Mouse (Mus musculus): Measurements from ENCODE around the gene Rhot2. TPM values are rescaled to one million over a fixed set of nuclear protein-coding genes. Genes with fewer than 3 reads are reported as not detected.

Rhot2 gene
- polyA plus RNA-seq, 1 experiment from 2014 or later, result 23.5 TPM

DNA sequence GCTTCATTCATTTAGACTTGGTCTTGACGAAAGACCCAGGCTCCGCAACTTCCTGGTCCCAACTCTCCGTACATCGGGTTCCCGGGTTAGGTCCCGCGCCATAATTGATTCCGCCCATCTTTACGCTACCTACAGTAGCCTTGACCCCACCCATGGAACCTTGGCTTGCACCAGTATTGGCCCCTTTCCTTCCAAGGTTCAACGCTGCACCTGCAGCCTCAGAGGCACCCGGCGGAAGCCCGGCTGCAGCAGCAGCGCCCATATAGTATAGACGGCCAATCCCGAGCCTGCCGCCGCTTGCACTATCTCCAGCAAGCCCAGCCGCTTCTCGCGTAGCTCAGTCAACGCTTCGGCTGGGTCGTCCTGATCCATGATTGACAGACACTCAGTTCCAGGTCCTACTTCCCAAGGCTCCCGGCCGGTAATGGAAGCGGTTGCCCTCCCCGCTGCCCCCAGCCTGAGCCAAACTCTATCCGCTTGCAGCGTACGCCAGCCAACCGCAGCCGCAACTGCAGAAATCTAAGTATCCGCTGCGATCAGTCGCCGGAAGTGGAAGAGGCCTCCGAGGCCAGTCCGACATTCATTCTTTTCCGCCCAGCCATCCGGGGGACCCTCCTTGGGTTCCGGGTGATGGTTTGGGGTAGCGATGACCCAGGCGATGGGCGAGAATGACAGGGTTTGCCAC is 52.7 kb downstream of the Rhot2 start:
- Histone ChIP-seq H3K9ac (ENCODE audit: low read length) (peak overlapping the region; percentile 77), H3K4me1 (ENCODE audit: control insufficient read depth, insufficient read depth, low read length) (peaks cover 37% of the 10 kb centered on the region), H3K9me3 (replicated peaks; ENCODE audit: control insufficient read depth, low read length) (no peaks in the 10 kb centered on the region), H3K27ac (ENCODE audit: low read length) (peak overlapping the region; percentile 98), H3K36me3 (ENCODE audit: control insufficient read depth, insufficient read depth, low read length) (0 out of 2 replicates have a peak, but pooled peaks cover 5% of the 10 kb centered on the region), H3K4me2 (ENCODE audit: low read depth, low read length) (peak overlapping the region; percentile 96), H3K4me3 (replicated peaks; ENCODE audit: low read length) (peak overlapping the region; percentile 93), H3K27me3 (ENCODE audit: control insufficient read depth, insufficient read depth, low read length) (no peaks in the 10 kb centered on the region)
- ATAC-seq (ENCODE audit: insufficient read depth, low FRiP score), result peak; percentile 74
- WGBS, result under 1% methylated on average over 45 of the region's 45 CpGs

DNA sequence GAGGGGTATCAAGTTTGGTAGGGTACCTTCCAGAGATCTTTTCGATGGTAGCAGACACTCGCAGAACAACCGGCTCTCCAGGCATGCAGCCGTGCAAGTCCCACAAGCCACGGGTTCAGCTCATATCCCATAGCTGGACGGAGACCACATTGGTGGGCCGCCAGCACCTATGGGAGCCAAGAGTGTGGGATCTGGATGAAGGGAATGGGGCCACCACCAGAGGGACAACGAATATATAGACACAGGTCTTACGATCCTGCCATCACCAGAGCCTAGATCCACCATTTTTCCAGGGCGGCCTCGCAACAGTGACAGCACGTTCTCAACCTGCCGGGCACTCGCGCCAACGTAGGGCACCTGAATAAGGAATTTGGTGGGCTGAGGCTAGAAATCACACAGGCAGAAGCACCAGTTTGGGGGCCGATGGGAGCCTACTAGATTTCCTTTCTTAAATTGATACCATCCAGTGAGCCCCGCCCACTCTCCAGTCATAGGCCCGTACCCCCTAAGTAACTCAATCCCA is 53.3 kb downstream of the Rhot2 start:
- no peaks in the 10 kb centered on the region for H3K27me3 ChIP-seq (ENCODE audit: control insufficient read depth, insufficient read depth, low read length)
- H3K9me3 ChIP-seq (replicated peaks; ENCODE audit: control insufficient read depth, low read length), result no peaks in the 10 kb centered on the region
- peak overlapping the region; percentile 98 for H3K27ac ChIP-seq (ENCODE audit: low read length)
- WGBS, result 23% methylated on average over 19 of the region's 19 CpGs
- no peak for ATAC-seq (ENCODE audit: insufficient read depth, low FRiP score)
- H3K4me1 ChIP-seq (ENCODE audit: control insufficient read depth, insufficient read depth, low read length), result peaks cover 36% of the 10 kb centered on the region
- 0 out of 2 replicates have a peak, but pooled peaks cover 5% of the 10 kb centered on the region for H3K36me3 ChIP-seq (ENCODE audit: control insufficient read depth, insufficient read depth, low read length)
- peak overlapping the region; percentile 96 for H3K4me2 ChIP-seq (ENCODE audit: low read depth, low read length)
- H3K9ac ChIP-seq (ENCODE audit: low read length), result peak overlapping the region; percentile 77
- peak overlapping the region; percentile 93 for H3K4me3 ChIP-seq (replicated peaks; ENCODE audit: low read length)

Small RNA genes lying within 50 kb of the gene (microRNA-seq; reads per million reads assigned to microRNA genes)
- gene Mir3082, result not detected

Other genes starting within 250 kb of the Rhot2 start
- 0.85 and 1.0 TPM in 2 replicates for gene Gng13, start 127.7 kb downstream of the Rhot2 start, polyA plus RNA-seq (2015; fragmentation: Nextera tagmentation; extraction: Ambion mirVana)
- gene Chtf18, start 117.4 kb downstream of the Rhot2 start, polyA plus RNA-seq (2015; fragmentation: Nextera tagmentation; extraction: Ambion mirVana), result 22.9 and 25.1 TPM in 2 replicates
- 17.5 and 18.9 TPM in 2 replicates for gene Rpusd1, start 117.2 kb downstream of the Rhot2 start, polyA plus RNA-seq (2015; fragmentation: Nextera tagmentation; extraction: Ambion mirVana)
- gene Mslnl, start 108.8 kb downstream of the Rhot2 start, polyA plus RNA-seq (2015; fragmentation: Nextera tagmentation; extraction: Ambion mirVana), result 0.05 and 0.14 TPM in 2 replicates
- gene Msln, start 90.5 kb downstream of the Rhot2 start, polyA plus RNA-seq (2015; fragmentation: Nextera tagmentation; extraction: Ambion mirVana), result 77.0 and 104 TPM in 2 replicates
- 28.3 and 28.6 TPM in 2 replicates for gene Narfl, start 71.1 kb downstream of the Rhot2 start, polyA plus RNA-seq (2015; fragmentation: Nextera tagmentation; extraction: Ambion mirVana)
- gene Haghl, start 59.2 kb downstream of the Rhot2 start, polyA plus RNA-seq (2015; fragmentation: Nextera tagmentation; extraction: Ambion mirVana), result 49.8 and 54.2 TPM in 2 replicates
- gene Ccdc78, start 58.3 kb downstream of the Rhot2 start, polyA plus RNA-seq (2015; fragmentation: Nextera tagmentation; extraction: Ambion mirVana), result 0.12 TPM in 1 of 2 replicates, not detected in the other
- 96.9 and 102 TPM in 2 replicates for gene Fam173a, start 52.0 kb downstream of the Rhot2 start, polyA plus RNA-seq (2015; fragmentation: Nextera tagmentation; extraction: Ambion mirVana)
- 1.2 TPM in 1 of 2 replicates, not detected in the other for gene AC134908.4, start 49.2 kb downstream of the Rhot2 start, polyA plus RNA-seq (2015; fragmentation: Nextera tagmentation; extraction: Ambion mirVana)
- gene Metrn, start 47.7 kb downstream of the Rhot2 start, polyA plus RNA-seq (2015; fragmentation: Nextera tagmentation; extraction: Ambion mirVana), result 25.4 and 28.0 TPM in 2 replicates
- 2.6 and 2.8 TPM in 2 replicates for gene Fbxl16, start 35.8 kb downstream of the Rhot2 start, polyA plus RNA-seq (2015; fragmentation: Nextera tagmentation; extraction: Ambion mirVana)
- 24.7 and 28.6 TPM in 2 replicates for gene Wdr24, start 21.2 kb downstream of the Rhot2 start, polyA plus RNA-seq (2015; fragmentation: Nextera tagmentation; extraction: Ambion mirVana)
- gene Jmjd8, start 16.0 kb downstream of the Rhot2 start, polyA plus RNA-seq (2015; fragmentation: Nextera tagmentation; extraction: Ambion mirVana), result 56.7 and 58.1 TPM in 2 replicates
- gene Stub1, start 11.4 kb downstream of the Rhot2 start, polyA plus RNA-seq (2015; fragmentation: Nextera tagmentation; extraction: Ambion mirVana), result 312 and 314 TPM in 2 replicates
- 2.5 and 2.8 TPM in 2 replicates for gene Rhbdl1, start 7.6 kb downstream of the Rhot2 start, polyA plus RNA-seq (2015; fragmentation: Nextera tagmentation; extraction: Ambion mirVana)
- gene Gm20683, start 3.1 kb downstream of the Rhot2 start, polyA plus RNA-seq (2015; fragmentation: Nextera tagmentation; extraction: Ambion mirVana), result 2.7 and 3.4 TPM in 2 replicates
- 20.9 and 22.1 TPM in 2 replicates for gene Wdr90, start 16.6 kb upstream of the Rhot2 start, polyA plus RNA-seq (2015; fragmentation: Nextera tagmentation; extraction: Ambion mirVana)
- gene Mcrip2, start 23.9 kb upstream of the Rhot2 start, polyA plus RNA-seq (2015; fragmentation: Nextera tagmentation; extraction: Ambion mirVana), result 41.5 and 49.4 TPM in 2 replicates
- gene Mettl26, start 30.2 kb upstream of the Rhot2 start, polyA plus RNA-seq (2015; fragmentation: Nextera tagmentation; extraction: Ambion mirVana), result 57.1 and 63.8 TPM in 2 replicates
- 0.42 and 0.56 TPM in 2 replicates for gene Wfikkn1, start 36.0 kb upstream of the Rhot2 start, polyA plus RNA-seq (2015; fragmentation: Nextera tagmentation; extraction: Ambion mirVana)
- gene Rab40c, start 74.9 kb upstream of the Rhot2 start, polyA plus RNA-seq (2015; fragmentation: Nextera tagmentation; extraction: Ambion mirVana), result 26.3 and 27.7 TPM in 2 replicates
- gene Pigq, start 100.1 kb upstream of the Rhot2 start, polyA plus RNA-seq (2015; fragmentation: Nextera tagmentation; extraction: Ambion mirVana), result 57.2 and 62.0 TPM in 2 replicates
- gene Nhlrc4, start 100.1 kb upstream of the Rhot2 start, polyA plus RNA-seq (2015; fragmentation: Nextera tagmentation; extraction: Ambion mirVana), result 0.12 and 0.66 TPM in 2 replicates
- 0.11 and 0.31 TPM in 2 replicates for gene A930017K11Rik, start 107.7 kb upstream of the Rhot2 start, polyA plus RNA-seq (2015; fragmentation: Nextera tagmentation; extraction: Ambion mirVana)
- 21.6 and 23.3 TPM in 2 replicates for gene Capn15, start 140.9 kb upstream of the Rhot2 start, polyA plus RNA-seq (2015; fragmentation: Nextera tagmentation; extraction: Ambion mirVana)
- gene Rab11fip3, start 224.7 kb upstream of the Rhot2 start, polyA plus RNA-seq (2015; fragmentation: Nextera tagmentation; extraction: Ambion mirVana), result 6.0 and 6.9 TPM in 2 replicates
- 47.1 and 56.6 TPM in 2 replicates for gene Decr2, start 245.5 kb upstream of the Rhot2 start, polyA plus RNA-seq (2015; fragmentation: Nextera tagmentation; extraction: Ambion mirVana)

Measured in stomach, embryonic 16.5 days (tissue).